Mouse (Mus musculus): ENCODE measurements around the gene Hivep2.

The Hivep2 gene

GRCm38 (mm10) chr10:14049686-14050085, 83.8 kb downstream of the Hivep2 start:
- DNase-seq, result no peak

- DNase-seq, result no peak
These were observed 84.7 kb downstream of the Hivep2 start for GRCm38 (mm10) chr10:14050586-14050985.

DNA sequence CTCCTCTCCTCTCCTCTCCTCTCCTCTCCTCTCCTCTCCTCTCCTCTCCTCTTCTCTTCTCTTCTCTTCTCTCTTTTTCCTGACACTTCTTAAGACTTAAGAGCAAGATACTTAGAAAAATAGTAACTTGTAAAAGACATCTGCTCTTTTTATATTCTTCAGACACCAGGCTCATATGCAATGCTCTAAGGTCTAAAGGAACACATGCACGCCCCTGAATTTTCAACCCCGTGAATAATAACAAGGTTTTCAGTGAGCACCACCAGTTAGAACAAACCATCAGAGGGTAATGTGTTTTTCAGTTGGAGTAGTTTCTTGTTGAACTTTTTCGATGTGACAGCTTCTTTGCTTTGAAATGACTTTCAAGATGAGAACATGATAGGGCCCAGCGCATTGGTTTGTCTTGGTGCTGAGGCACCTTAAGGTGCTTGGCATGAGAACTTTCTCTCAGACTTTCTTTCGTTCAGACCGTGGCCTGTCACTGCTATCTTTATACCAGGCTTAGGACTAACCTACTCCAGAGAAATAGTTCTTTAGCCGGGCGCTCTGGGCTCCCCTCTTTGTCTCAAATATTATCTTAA, 86.3 kb downstream of the Hivep2 start:
- no peak for DNase-seq

DNA sequence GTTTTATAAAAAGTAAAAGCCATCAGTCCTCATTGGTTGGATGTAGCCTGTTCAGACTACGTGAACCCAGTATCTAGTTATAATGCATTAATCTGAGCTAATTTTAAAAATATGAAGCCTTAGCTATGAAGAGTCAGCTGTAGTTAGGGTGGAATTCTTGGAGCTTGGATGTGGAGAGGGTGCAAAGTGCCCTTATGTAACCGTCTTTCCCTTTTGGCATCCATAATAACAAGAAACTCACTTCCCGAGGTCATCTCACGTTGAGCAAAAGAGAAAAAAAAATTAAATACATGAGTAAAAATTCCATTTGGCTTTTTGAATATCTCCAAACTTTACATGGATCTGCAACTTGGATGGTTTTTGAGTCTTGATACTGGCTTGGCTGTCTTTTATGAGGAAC, 89.0 kb downstream of the Hivep2 start:
- no peak for DNase-seq

- no peak for DNase-seq
These were observed 89.7 kb downstream of the Hivep2 start for GRCm38 (mm10) chr10:14055533-14055981.

GRCm38 (mm10) chr10:14056057-14056456, 90.2 kb downstream of the Hivep2 start:
- DNase-seq, result no peak

DNA sequence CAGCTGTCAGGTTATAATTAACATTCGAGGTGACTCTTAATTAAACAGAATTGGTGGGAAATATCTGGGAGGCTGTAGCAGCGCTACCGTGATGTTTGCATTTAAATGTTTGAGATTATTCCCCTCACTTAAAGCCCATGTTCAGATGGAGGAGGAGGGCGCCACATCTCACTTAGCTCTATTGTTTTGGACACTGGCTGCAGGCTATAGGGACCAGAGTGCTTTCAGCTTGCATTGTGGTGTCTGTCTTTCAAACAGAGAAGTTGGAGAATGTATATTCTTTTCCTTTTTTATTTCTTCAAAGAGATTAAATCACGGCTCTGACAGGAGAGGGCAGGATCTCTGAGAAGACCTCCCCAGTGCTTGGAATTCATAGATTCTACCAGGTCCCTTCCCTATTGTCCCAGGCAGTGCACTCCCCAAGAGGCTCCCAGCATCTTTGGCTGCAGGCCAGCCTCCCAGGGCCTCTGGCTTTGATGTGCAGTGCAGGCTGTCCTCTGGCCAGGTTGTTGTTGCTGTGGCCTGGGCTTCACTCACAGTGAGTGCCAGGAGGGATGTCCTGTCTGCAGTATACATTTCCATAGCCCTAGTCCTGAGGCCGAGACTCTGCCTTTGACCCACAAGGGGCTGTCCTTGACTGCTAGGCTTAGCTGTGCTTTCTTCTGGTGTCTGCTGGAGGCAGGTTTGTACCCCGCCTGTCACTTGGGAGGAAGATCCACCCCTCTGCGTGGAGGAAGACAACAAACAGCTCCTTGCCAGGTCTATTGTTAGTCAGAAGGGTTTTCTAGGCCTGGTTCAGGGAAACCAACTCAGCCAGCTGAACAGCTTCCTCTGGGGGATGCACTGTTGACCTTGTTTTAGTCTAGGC, 90.9 kb downstream of the Hivep2 start:
- peak; percentile 54 for DNase-seq

GRCm38 (mm10) chr10:14057841-14058605, 92.1 kb downstream of the Hivep2 start:
- no peak for DNase-seq

GRCm38 (mm10) chr10:14058742-14059141, 92.9 kb downstream of the Hivep2 start:
- DNase-seq, result no peak

GRCm38 (mm10) chr10:14059581-14059980, 93.7 kb downstream of the Hivep2 start:
- no peak for DNase-seq

DNA sequence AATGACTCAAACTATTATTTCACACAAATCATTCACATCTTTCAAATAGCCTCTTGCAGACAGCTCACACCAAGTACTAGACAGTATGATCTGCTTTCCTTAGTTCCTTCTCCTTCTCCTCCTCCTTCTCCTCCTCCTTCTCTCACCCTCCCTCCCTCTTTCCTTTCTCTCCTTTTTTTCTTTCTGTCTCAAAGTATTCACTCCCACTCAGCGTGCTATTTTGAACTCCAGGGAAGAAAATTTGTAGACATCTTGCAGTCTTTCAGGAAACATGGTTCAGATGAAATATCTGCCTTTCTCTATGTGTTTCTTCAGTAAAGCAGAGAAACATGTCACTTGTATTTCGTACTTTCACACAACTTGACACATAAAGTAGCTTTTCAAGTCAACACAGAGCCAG, 94.4 kb downstream of the Hivep2 start:
- no peak for DNase-seq

DNA sequence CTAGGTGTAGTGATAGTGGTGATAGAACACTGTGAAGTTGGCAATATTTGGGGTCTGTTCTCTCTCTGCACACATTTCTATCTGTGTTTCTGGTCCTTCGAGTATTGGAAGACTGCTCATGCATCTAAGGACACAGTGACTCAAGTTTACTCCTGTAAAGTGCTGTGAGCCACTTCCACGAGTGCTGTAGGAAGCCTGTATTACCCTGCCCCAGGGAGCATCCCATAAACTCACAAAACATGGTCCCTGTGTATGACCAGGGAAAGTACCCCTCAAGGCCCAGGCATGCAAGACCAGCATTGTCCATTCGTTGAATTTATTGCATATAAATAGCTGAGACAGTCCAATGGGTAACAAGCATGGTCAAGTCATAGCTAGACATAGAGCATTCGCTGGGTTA, 97.4 kb downstream of the Hivep2 start:
- DNase-seq, result no peak

GRCm38 (mm10) chr10:14064759-14065395, 99.0 kb downstream of the Hivep2 start:
- DNase-seq, result no peak

- no peak for DNase-seq
These were observed 101.9 kb downstream of the Hivep2 start for GRCm38 (mm10) chr10:14067802-14068201.

DNA sequence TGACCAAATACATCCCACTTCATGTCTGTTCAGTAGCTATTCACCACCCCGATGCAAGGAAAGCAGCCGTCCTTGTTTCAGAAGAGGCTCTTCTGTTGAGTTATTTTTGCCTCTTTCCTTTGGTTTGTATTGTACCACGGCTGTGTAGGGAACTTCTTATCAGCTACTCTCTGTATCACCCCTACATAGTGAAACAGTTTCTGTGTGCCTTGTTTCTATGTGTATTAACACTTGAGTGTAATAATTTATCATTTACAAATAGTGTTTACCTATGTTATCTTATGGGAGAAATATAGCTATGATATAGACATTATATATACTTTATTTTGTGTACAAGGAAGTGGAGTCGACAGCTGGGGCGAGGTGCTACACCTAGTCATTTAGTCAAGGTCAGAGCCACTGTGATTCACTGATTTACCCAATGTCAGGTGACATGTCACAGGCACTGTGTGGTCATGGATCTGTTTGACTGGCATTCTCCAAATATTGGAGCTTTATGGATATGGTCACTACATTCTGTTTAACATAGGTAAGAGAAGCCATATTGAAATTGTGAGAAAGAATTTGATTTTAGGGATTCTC, 104.7 kb downstream of the Hivep2 start:
- no peak for DNase-seq

GRCm38 (mm10) chr10:14072504-14072903, 106.6 kb downstream of the Hivep2 start:
- DNase-seq, result no peak

- DNase-seq, result no peak
These were observed 109.9 kb downstream of the Hivep2 start for GRCm38 (mm10) chr10:14075767-14076166.

DNA sequence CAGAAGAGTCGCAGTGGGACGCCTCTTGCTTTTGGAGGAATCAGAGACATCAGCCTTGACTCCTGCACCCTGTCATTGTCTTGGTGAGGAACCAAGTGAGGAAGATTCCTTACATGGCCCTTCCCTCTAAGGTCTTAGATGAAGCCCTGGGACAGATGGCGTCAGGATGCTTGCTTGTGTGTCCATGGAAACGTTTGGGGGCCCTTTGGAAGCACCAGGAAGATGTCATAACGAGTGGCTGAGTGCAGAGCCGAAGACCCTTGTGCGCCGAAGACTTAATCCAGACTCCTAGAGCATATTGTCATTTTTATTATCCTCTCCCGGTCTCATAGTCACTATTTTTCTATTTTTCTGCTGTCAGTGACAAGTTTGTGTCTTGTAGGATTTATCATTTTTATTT, 111.0 kb downstream of the Hivep2 start:
- no peak for DNase-seq

DNA sequence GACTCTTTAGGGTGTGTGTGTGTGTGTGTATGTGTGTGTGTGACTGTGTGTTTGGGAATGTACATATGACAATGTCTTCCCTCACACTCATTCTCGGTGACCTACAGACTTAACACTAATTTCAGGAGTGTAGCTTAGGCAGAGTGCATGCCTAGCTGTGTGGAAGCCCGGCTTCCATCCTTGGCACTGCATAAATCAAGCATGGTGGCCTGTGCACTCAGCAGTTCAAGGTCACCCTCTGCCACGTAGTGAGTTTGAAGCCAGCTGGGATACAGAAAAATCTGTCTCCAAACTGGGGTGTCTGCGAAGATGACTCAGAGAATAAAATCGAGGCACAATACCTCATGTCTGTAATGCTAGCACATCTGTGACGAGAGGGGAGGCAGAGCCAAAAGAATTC, 115.0 kb downstream of the Hivep2 start:
- no peak for DNase-seq

DNA sequence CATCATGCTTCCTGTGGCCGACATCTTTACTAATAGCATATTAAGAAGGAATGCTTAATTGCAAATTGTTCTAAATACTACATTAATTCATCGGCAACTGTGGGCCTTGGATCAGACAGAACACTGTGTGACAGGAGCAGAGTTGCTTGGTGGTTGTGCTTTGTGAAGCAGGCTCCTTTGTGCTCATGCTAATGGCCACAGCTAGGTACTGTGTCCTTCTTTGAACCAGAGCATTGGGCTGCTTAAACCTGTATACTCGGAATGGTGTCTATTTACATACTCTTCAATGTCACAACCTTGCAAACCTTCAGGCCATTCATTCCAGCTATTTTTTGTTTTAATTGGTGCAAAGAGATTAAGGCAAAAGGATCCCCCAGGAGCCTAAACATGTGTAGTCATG, 115.9 kb downstream of the Hivep2 start:
- DNase-seq, result no peak

- DNase-seq, result no peak
These were observed 116.4 kb downstream of the Hivep2 start for GRCm38 (mm10) chr10:14082275-14082674.

DNA sequence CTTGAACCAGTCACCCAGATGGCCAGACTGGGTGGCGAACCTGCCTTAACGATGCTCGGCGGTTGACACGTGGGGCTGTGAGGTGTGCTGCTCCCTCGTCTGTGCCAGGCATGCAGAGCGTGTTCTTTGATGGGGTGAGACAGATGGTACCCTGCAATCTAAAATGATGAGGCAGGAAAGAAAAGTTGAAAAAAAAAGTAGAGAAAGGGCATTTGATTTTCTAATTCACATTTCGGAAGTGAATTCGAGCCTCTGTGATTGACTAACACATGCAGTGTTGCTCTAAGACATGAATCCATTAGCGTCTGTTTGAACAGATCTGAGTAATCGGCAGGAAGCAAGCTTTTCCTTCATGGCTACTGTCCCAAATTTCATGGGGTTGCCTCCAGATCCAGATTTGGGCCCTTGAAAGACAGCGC, 119.4 kb downstream of the Hivep2 start:
- no peak for DNase-seq
